Mouse (Mus musculus): ENCODE measurements around the gene Rps15a. TPM values are rescaled to one million over a fixed set of nuclear protein-coding genes. Genes with fewer than 3 reads are reported as not detected.

Rps15a gene
- total and polyA plus RNA-seq, 3 experiments, result 517 to 865 (median 581) TPM

- H3K9ac ChIP-seq (ENCODE audit: low read depth, low read length), result no peak overlapping the region
- no peak for DNase-seq
- no peaks in the 10 kb centered on the region for H3K79me2 ChIP-seq (replicated peaks; ENCODE audit: control insufficient read depth, insufficient read depth, low read length)
- H3K4me3 ChIP-seq, result no peak overlapping the region
- intact Hi-C loops (cut with DNase I), result no loop called here
- H3K4me1 ChIP-seq (ENCODE audit: control insufficient read depth, insufficient read depth, low read length), result no peaks in the 10 kb centered on the region
- 0 out of 2 replicates have a peak, but pooled peaks cover 1% of the 10 kb centered on the region for H3K27me3 ChIP-seq (ENCODE audit: control insufficient read depth, insufficient read depth, low read length)
- 84% methylated on average over 5 of the region's 5 CpGs for WGBS
- H3K27ac ChIP-seq, result no peak overlapping the region
- TF ChIP-seq CTCF (IDR thresholded peaks at IDR 0.05), result peak; percentile 26
- TF ChIP-seq EP300 (IDR thresholded peaks at IDR 0.05; ENCODE audit: insufficient read depth, low read depth, low read length), result no peak
- no peaks in the 10 kb centered on the region for H3K36me3 ChIP-seq (ENCODE audit: control insufficient read depth, insufficient read depth, low read length)
Observed at GRCm38 (mm10) chr7:118079097-118079496, 36.9 kb downstream of the Rps15a start.

- 89% methylated on average over 5 of the region's 5 CpGs for WGBS
- DNase-seq, result no peak
- no peaks in the 10 kb centered on the region for H3K4me1 ChIP-seq (ENCODE audit: control insufficient read depth, insufficient read depth, low read length)
- intact Hi-C loops (cut with DNase I), result no loop called here
- H3K9ac ChIP-seq (ENCODE audit: low read depth, low read length), result no peak overlapping the region
- no peak overlapping the region for H3K27ac ChIP-seq
- H3K4me3 ChIP-seq, result no peak overlapping the region
- no peaks in the 10 kb centered on the region for H3K27me3 ChIP-seq (ENCODE audit: control insufficient read depth, insufficient read depth, low read length)
- TF ChIP-seq CTCF (IDR thresholded peaks at IDR 0.05) (no peak), POLR2A (IDR thresholded peaks at IDR 0.05; ENCODE audit: insufficient read depth, low read depth, low read length) (no peak)
- no peaks in the 10 kb centered on the region for H3K36me3 ChIP-seq (ENCODE audit: control insufficient read depth, insufficient read depth, low read length)
- H3K79me2 ChIP-seq (replicated peaks; ENCODE audit: control insufficient read depth, insufficient read depth, low read length), result no peaks in the 10 kb centered on the region
Observed at GRCm38 (mm10) chr7:118067261-118067660, 48.7 kb downstream of the Rps15a start.

DNA sequence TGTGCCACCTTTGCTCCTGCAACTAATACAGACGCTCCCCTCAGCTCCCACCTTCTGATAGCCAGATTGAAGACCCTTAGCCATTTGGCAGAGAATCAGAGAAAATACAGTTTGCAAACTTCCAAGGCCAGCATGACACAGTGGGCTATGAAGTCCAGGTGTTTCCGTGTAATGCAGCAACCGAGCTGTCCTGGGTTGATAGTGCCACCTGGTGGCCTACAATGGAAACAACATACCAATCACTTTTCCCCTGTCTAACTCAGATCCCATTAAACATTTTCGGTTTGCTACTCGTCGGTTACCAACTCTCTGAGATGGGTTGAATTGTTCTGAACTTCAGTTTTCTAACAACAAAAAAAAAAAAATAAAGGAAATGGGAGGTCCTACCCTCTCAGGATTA lies 59.7 kb downstream of the Rps15a start:
- Histone ChIP-seq H3K27ac (no peak overlapping the region), H3K9ac (ENCODE audit: low read depth, low read length) (no peak overlapping the region), H3K4me3 (no peak overlapping the region), H3K4me1 (ENCODE audit: control insufficient read depth, insufficient read depth, low read length) (no peaks in the 10 kb centered on the region), H3K36me3 (ENCODE audit: control insufficient read depth, insufficient read depth, low read length) (no peaks in the 10 kb centered on the region), H3K79me2 (replicated peaks; ENCODE audit: control insufficient read depth, insufficient read depth, low read length) (no peaks in the 10 kb centered on the region), H3K27me3 (ENCODE audit: control insufficient read depth, insufficient read depth, low read length) (no peaks in the 10 kb centered on the region)
- DNase-seq, result no peak
- intact Hi-C loops (cut with DNase I), result no loop called here
- TF ChIP-seq CTCF (IDR thresholded peaks at IDR 0.05) (peak; percentile 28), EP300 (IDR thresholded peaks at IDR 0.05; ENCODE audit: insufficient read depth, low read depth, low read length) (no peak), POLR2A (IDR thresholded peaks at IDR 0.05; ENCODE audit: insufficient read depth, low read depth, low read length) (no peak)
- 72% methylated on average over 6 of the region's 6 CpGs for WGBS

Other genes with a start within 250 kb of the Rps15a start
- gene Arl6ip1, start 13.5 kb upstream of the Rps15a start, total RNA-seq (2021), result 10 to 100 TPM; 26.1 to 28.9 TPM
- 21.3 and 54.5 TPM in 2 replicates for gene Arl6ip1, start 13.5 kb upstream of the Rps15a start, polyA plus RNA-seq (2012; rRNA removed)
- gene Smg1, start 127.5 kb upstream of the Rps15a start, total RNA-seq (2021), result 10 to 100 TPM; 31.3 to 32.4 TPM
- gene Smg1, start 127.5 kb upstream of the Rps15a start, polyA plus RNA-seq (2012; rRNA removed), result 12.6 and 23.1 TPM in 2 replicates